Mouse (Mus musculus) left cerebral cortex, postnatal 14 days (tissue): ENCODE data around the gene Sh3d21. TPM values are rescaled to one million over a fixed set of nuclear protein-coding genes. Genes with fewer than 3 reads are reported as not detected.

Source experiments
- total RNA-seq, 2 experiments: library from RNA; stranded (reverse); gene quantifications; 2 replicates each; pipeline ENCODE4 v1.2.3; 2021

Sh3d21 gene
- total RNA-seq, 2 experiments from 2014 or later: 0.79 to 1.0 TPM

Other genes starting within 250 kb of the Sh3d21 start
- 1 to 10 TPM; 3.3 to 3.7 TPM for gene Csf3r, start 138.9 kb downstream of the Sh3d21 start, total RNA-seq
- gene Mrps15, start 116.6 kb downstream of the Sh3d21 start, total RNA-seq: 10 to 100 TPM; 40.7 to 48.7 TPM
- gene Oscp1, start 104.9 kb downstream of the Sh3d21 start, total RNA-seq: 10 to 100 TPM; 49.7 to 55.3 TPM
- 10 to 100 TPM; 14.7 to 15.4 TPM for gene Lsm10, start 66.9 kb downstream of the Sh3d21 start, total RNA-seq
- 10 to 100 TPM; 26.5 to 28.8 TPM for gene Stk40, start 59.5 kb downstream of the Sh3d21 start, total RNA-seq
- gene Eva1b, start 15.7 kb downstream of the Sh3d21 start, total RNA-seq: 1 to 10 TPM; 6.5 to 7.0 TPM
- gene Thrap3, start 39.3 kb upstream of the Sh3d21 start, total RNA-seq: 100 to 1,000 TPM; 129 to 147 TPM
- gene Map7d1, start 92.9 kb upstream of the Sh3d21 start, total RNA-seq: 100 to 1,000 TPM; 241 to 264 TPM
- 10 to 100 TPM; 82.0 to 85.4 TPM for gene Trappc3, start 98.8 kb upstream of the Sh3d21 start, total RNA-seq
- gene Col8a2, start 123.3 kb upstream of the Sh3d21 start, total RNA-seq: 1 to 10 TPM; 2.9 to 3.4 TPM
- gene Adprhl2, start 158.2 kb upstream of the Sh3d21 start, total RNA-seq: 10 to 100 TPM; 25.3 to 26.8 TPM
- gene Tekt2, start 162.2 kb upstream of the Sh3d21 start, total RNA-seq: 1 to 10 TPM; 1.9 to 2.5 TPM